Mouse (Mus musculus) common myeloid progenitor, adult 5-6 weeks (primary cell): ENCODE results near the gene Zfhx3. TPM values are rescaled to one million over a fixed set of nuclear protein-coding genes. Genes with fewer than 3 reads are reported as not detected.

ENCODE experiments used
- ATAC-seq: replicated peaks from 2 replicates; pipeline ENCODE4 v1.8.0; 2016; ENCODE audit warnings: low read depth, mild to moderate bottlenecking, moderate TSS enrichment, inconsistent platforms; ENCODE audit not compliant: poor library complexity, severe bottlenecking
- total RNA-seq: library from RNA; stranded (forward); fragments of 200-1000, 187-1606 nt; gene quantifications from 2 replicates; pipeline ENCODE4 v1.2.3, GENCODE M21; 2017

The Zfhx3 gene
- total RNA-seq, 1 experiment from 2014 or later = 1.6 TPM

DNA sequence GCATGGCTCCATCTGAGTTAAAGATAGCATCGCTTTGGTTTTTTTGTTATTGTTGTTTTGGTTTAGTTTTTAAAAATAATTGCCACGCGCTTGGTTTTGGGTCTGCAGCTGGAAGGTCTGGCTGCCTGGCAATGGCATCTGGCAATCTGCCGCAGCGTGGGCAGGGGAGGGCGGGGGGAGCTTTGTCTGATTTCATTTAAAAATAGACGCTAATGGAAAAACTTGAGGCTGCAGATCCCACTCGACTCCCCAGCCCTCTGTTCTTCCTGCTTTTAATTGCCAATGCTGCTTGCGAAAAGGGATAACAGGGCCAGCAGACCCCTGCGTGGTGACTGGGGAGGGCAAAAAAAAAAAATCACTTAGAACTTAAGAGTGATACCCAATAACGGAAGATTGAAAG lies 69.1 kb downstream of the Zfhx3 start:
- no peak for ATAC-seq

DNA sequence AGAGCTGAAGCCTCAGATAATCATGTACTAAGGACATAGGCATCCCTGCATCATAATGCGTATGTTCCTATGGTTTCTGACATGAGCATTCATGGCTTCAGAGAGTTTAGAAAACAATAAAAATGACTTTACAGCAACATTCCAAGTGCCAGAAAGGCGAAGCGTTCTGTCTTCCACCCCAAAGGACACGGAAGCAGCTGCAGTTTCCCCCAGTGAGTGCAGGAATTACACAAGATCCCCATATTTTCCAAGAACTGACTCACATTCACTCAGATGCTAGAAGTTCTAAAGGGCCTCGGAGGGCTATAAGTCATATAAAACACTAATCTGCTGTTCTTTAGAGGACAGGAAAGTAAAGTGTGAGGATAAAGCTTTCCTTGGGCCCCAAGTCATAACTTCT lies 75.3 kb downstream of the Zfhx3 start:
- ATAC-seq = no peak

DNA sequence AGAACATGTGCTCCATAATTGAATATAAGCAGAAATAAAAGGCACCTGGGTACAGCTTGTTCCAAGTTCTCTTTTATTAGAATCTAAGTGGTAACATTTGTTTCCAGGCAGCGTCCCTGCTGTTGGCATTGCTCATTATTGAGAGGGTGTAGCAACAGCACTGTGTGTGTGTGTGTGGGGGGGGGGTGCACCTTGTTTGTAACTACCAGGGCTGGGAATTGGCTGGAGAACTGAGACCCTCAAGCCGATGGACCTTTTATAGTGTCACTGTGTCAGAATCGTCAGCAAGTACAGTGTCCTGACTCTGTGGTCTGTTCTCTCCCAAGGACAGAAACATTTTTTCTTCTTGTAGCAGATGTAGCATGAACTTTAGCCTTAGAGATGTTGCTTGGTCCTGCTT lies 77.2 kb downstream of the Zfhx3 start:
- ATAC-seq = no peak

DNA sequence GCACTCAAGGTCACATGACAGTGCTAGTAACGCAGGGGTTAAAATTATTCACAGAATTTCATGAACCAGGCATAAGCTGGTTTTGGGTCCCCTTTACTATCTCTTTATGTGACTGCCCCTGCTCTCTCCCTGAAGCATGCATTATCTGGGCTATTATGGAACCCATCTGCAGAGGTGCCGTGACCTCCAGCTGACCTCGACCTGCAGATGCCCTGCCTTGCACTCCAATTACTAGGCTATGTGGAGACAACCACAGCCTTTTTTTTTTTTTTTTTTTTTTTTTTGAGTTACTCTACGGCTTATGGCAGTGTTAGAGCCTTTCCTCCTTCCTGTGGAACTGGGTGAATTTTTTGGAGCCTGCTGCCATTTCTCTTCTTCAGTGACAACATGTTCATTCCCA lies 80.0 kb downstream of the Zfhx3 start:
- ATAC-seq = no peak

DNA sequence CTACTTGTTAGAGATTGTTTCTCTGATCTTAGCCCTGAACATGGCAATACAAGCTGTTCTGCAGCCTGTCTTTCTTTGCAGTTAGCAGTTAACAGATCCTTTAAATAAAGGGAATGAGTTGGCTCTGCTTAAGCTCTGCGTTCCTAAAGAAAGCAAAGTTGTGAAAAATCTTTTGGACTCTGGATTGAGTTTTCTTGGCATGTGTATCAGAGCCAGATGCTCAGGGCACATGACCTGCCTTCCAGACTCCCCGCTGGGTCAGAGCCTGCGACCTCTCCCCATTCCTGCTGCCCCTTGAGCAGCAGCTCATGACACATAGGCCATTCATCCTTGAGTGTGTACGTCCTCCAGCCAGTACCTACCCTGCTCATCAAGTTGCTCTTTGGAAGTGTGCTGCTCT lies 81.9 kb downstream of the Zfhx3 start:
- no peak for ATAC-seq

DNA sequence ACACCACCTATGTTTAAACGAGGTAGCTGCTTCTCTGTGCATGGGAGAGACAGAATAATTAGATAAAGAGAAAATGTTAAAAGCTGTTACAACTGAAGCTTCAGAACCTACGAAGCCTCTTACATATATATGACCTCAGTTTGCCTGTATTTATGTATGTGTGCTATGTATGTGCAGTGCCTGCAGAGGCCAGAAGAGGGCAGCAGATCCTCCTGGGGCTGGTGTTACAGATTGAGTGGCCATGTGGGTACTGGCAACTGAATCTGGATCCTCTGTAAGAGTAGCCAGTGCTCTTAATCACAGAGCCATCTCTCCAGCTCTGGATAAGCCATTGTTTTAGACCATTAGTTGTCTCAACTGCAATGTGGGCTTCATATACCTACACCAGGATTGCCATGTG lies 82.8 kb downstream of the Zfhx3 start:
- no peak for ATAC-seq

DNA sequence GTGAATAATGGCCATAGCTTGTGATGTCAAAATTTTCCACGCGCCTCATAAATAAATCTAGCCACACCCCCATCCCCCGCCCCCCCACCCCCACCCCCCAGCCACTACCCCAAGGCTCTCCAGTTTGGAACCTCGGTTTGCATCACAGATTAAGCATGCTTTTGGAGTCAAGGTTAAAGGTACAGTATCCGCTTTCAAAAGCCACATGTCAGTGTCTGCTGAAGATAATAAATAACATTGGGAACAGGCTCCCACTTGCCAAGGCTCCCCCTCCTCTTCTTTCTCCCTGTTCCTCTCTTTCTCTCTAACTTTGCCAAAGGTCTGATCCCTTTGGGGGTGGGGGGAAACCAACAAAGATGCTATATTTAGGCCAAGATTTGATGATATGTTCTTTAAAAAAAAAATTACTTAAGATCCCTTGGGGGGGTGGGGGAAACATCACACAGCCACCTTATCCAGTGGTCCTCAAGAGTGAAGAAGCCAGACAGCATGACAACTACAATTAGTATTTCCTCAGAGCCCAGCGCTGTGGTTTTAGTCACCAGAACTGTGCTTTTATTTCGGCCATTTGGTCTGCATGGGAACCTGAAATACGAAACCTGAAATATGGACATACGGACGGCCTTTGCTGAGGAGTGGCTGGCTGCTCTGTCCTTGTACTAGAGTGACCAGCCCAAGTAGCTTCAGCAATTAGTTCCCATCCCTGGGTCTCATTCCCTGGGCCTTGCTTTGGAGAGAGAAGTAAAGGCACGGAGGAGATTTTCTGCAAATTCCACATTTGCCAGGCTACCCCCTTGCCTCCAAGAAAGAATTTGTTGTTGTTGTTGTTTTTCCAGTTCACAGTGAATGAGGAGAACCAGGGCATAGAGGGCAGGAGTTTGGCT lies 84.4 kb downstream of the Zfhx3 start:
- ATAC-seq = no peak

DNA sequence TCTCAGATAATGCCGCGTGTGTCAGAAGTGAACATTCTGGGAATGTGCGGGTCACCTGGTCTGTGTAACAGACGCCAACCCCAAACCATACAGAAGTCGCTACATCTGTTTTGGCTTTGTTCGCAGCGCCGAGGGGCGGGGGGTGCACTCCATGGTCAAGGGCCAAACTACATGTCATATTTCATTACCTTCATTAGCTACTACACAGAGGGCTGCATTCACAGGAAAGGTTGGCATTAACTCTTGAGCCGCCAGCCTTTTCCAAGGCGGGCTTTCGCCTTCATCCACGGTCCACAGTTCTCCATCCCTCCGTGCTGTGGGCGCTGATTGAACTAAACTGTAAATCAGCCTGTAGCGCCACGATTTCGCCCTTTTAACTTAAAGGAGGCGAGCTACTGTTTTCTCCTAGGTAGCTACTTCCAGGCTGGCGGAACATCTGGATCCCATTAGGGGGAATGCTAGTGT lies 85.1 kb downstream of the Zfhx3 start:
- ATAC-seq = no peak

DNA sequence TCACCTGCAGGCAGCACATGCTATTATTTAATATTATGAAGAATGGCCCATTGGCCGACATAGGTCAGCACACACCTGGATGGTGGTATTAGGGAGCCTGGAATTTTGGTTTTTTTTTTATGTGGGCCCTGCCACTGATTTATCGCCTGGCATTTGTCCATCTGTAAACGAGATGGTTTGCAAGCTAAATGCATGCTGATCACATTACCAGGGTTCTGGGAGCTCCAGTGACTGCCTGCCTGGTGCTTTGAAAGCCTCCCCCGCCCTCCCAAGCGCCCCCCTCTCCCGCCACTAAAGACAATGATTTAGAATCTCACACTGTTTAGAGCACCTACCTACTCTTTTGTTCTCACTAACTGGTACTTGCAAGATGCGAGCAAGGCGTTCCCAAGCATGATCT lies 86.0 kb downstream of the Zfhx3 start:
- no peak for ATAC-seq

DNA sequence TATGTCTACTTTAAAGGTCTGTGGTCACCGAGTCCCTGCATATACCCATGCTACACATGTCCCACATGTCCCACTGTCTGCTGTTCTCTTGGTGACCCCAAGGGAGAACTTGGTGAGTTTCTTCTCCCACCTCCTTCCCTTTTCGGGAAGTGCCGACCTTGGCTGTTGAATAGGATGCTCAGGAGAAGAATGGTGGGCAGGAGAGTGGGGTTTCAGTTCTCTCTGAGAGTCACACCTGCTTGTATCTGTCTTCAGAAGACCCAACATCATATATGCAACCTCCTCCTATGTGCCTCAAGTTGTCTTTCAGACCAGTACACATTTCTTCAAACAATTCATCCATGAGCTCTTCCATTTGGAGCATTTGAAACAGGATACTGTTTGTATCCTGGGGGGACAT lies 88.7 kb downstream of the Zfhx3 start:
- ATAC-seq = no peak

DNA sequence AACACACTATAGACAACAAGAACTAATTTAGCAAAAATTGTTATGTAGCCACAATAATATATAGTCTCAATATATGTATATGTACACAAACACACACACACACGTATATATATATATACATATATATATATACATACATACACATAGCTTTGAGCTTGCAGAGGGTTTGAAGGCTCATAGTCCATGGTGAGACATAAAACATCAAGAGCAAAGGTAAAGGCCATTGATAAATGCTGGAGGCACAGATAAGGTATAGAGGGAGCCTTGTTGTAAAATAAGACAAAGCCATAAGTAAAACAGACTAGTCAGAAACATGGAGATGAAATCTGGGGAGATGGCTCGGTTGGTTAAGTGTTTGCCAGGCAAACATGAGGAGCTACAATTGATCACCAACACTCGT lies 91.6 kb downstream of the Zfhx3 start:
- ATAC-seq = no peak

DNA sequence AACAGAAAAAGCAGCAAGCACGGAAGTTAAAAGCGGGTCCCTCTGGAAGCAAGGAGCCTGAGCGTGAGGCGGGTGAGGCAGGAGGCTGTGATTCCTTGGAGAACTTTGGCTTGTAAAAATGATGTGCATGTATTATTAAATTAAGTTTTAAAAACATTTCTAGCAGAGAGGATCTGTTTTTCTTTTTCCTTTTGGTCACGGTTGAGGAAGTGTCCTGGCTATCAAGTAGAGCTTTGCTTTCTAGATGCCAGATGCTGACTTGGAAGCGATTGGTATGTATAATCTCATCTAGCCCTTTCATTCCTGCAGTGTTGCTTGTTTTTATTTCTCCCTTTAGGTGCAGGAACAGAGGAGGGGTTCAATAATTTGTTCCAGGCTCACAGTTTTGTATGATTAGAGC lies 92.3 kb downstream of the Zfhx3 start:
- no peak for ATAC-seq

DNA sequence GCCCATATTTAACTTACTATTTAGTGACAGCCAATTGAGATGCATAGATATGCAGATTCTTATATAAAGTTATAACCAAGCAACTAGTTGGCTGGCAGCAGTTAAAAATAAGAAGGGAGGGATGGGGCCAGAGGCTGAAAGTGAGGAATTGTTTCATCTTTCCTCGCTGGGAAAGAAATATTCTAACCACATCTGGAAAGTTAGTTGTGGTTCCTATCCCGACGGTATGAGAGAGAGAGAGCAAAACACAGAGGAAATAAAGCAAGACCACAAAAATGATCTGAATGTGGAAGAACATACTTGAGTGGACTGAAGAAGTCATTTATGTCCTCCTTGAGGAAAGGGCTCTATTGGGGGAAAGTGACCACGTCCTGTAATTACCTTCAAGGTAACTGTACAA lies 101.2 kb downstream of the Zfhx3 start:
- no peak for ATAC-seq

DNA sequence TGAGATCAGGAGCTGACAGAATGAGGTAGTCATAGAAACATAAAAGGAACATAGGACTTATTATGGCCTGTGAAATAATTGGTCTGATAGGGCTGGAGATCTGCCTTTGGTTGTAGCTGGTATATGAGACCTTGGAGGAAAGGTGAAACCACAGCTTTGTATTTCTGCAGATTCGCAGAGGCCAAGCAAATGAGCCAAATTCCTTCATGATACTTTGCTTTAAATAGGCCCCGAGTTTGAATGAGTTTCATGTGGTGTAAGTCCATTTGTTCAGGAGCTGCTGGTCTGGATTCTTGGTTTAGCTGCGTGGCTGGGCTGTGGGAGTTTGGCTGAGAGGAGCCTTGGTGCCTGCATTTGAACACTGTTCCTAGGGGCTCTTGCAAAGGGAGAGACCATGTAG lies 101.7 kb downstream of the Zfhx3 start:
- no peak for ATAC-seq

DNA sequence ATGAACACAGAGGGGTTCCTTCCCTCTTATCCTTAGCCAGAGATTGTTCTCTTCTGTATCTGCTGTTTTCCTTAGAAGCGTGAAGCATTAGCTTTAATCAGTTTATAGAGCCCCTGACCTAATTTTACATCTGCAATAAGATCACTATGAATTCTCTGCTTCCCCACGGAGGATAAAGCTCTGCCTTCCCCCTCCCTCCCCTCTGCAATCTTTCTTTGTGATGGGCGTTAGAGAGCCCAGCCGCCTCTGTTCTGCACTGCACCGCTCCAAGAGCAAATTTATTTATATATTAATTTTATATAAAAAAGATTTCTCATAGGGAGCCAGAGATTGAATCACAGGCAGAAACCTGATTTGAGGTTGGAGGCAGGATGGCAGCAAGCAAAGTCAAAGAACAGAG lies 113.8 kb downstream of the Zfhx3 start:
- ATAC-seq = no peak

DNA sequence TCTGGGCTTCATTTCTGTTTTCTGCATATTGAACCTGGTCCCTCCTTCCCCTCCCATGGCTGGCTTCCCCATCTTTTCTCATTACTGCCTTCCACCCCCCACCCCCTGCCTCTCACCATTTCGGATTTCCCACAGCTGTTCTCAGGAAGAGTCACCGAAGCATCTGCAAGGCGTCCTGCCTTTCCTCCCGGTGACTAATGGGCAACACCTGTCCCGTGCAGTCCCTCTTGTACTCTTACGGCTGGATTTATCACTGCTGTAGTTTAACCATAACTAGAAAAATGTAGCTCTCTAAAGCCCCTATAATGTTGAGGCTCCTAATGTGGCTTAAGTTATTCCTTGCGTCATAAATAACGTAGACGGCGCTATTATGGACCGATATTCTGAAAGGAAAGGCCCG lies 119.5 kb downstream of the Zfhx3 start:
- ATAC-seq = no peak

DNA sequence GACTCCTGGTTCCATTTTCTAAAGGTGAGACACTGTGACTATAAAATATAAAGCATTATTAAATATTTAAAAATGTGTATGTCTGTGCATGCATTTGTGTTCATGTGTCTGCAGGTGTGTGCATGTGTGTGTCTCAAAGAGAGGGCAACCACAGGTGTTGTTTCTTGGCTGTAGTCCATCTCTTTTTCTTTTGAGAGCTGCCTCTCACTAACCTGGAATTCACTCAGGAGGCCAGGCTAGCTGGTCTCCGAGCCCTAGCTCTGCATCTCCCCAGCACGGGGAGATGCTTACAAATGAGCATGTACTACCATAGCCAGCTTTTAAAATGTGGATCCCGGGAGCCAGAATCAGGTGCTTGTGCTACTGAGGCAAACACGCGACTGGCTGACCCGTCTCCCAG lies 124.7 kb downstream of the Zfhx3 start:
- no peak for ATAC-seq

DNA sequence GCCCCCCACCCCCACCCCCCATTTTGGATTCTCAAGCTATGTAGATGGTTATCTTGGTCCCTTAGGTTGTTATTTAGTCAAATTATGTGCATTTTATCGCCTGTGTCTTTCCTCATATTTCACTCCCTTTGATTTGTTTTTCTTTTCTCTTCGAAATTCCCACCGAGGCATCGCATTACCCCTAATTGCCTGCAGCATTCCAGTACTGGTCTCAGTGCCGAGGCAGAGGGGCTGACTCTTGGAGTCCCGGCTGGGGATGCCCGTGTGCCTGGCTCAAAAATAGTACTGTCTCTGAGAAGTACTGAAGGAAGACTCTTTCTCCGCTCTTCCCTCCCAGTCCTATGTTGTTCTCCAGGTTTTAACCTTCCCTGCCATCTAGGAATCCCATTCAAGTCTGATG lies 125.8 kb downstream of the Zfhx3 start:
- ATAC-seq = no peak

DNA sequence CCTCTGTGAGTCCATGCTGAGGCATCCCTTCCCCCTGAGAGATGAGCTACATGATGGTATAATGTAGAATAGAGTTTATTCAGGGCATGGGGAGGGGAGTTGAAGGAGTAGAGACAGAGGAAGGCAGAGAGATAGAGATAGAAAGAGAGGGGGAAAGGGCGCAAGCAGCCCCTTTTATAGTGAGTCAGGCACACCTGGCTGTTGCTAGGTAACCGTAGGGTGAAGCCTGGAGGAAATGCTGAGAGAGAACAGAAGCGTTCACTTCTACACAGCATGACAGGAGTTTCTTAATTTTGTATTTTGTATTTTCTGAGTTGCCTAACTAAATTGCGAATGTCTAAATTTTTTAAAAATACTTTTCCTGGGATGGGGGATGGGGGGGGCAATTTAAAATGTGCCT lies 128.0 kb downstream of the Zfhx3 start:
- no peak for ATAC-seq

DNA sequence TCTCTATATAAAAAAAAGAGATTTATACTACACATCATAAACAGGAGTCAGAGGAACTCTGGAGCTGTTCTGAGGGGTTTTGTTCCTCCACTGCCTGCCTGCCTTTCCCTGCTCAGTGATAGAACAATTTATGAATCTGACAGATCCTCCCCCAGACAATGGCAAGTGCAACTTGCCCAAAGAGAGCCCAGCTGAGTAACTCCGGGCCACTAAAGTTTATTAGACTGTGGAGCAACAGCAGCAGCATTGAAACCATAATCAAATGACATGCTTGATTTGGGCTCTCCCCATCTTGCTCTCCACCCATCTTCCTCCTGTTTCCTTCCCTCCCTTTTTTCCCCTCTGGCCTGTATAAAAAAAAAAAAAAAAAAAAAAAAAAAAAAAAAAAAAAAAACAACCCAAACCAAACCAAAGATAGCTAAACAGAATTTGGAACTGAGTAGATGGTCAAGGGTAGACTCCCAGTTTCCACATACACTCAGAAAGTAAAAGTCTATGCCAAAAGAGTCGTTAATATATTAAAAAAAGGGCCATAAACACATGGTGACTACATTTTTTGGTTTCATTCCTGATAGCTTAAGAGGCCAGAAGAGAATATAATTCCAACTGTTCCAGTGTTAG lies 129.8 kb downstream of the Zfhx3 start:
- no peak for ATAC-seq

DNA sequence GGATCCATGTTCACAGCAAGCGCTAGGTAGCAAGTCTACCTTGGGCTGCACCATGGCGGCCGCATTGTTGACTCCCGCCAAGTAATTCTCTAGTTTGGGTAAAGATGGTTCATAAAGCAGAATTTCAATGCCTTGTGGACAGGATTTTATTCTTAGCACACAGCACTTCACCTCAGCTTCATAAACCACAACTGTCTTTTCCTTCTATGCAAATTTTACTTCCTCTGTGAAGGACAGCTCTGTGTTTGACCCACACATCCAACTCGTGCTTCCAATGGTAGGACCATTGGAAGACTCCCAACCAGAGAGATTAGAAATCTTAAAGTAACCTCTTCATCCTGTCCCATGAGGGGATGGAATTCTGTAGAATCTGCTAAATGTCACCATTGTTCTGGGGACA lies 130.4 kb downstream of the Zfhx3 start:
- no peak for ATAC-seq

DNA sequence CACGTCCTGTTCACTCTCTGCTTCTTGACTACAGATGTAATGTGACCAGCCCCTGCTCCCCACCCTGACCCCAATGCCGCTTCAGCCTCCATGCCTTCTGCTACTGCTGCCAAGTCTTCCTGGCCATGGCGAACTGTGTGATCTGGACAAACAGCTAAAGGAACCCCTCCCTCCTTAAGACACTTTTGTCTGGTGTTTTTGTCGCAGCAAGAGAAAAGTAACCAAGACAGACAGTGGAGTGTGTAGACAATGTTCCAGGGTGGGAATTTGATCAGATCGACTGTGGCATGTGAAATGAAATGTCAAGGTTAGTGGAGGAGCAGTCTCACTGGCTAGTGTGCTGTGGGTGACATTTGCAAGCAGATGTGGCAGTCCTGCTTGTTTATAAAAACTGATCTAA lies 132.7 kb downstream of the Zfhx3 start:
- no peak for ATAC-seq
